Comparison of ENCODE assay signal across 29 mouse cellular contexts in genomic region chr7:123045146-123045545, GRCm38 (mm10).
DNase-seq lines count a peak whose midpoint lies in the region; ATAC-seq and TF ChIP-seq lines count a peak whose summit lies in the region.
"Had no signal": no experiment of that assay in that cellular context is flagged by ENCODE, and none has a peak within 500 bp of the region (broad histone marks: within the 10 kb centered on the region; RNA-seq: fewer than 3 reads in every experiment).

No protein-coding gene starts in this region.

- no peaks in the 10 kb centered on the region for H3K9me3 ChIP-seq in E14TG2a.4 (ENCODE audit: low read length)
- H3K9me3 ChIP-seq: embryonic facial prominence, embryonic 13.5 days; hindbrain, embryonic 15.5 days; liver, embryonic 15.5 days; midbrain, embryonic 13.5 days; neural tube, embryonic 15.5 days had no signal

- H3K27ac ChIP-seq in heart, adult 2 months: no peak overlapping the region
- no peak overlapping the region for H3K27ac ChIP-seq in left cerebral cortex, adult 2 months
- H3K27ac ChIP-seq: embryonic facial prominence, embryonic 13.5 days; forebrain, embryonic 10.5 days; hindbrain, embryonic 15.5 days; liver, embryonic 15.5 days; midbrain, embryonic 13.5 days; neural tube, embryonic 15.5 days had no signal

- intact Hi-C loops in heart, adult 2 months (cut with DNase I): loop anchor here (5.0 kb wide), 1 partner anchor 77 kb away; the partner anchor contains the start of gene Tnrc6a
- intact Hi-C loops in left cerebral cortex, adult 2 months (cut with DNase I): no loop called here
- intact Hi-C loops in left cerebral cortex, postnatal 14 days (cut with DNase I): no loop called here

- H3K27me3 ChIP-seq in heart, adult 2 months (ENCODE audit: control insufficient read depth, insufficient read depth, low read length): no peaks in the 10 kb centered on the region
- H3K27me3 ChIP-seq in E14TG2a.4 (ENCODE audit: insufficient read depth, low read length) (no peaks in the 10 kb centered on the region), Patski (no peaks in the 10 kb centered on the region)
- H3K27me3 ChIP-seq: embryonic facial prominence, embryonic 13.5 days; hindbrain, embryonic 15.5 days; liver, embryonic 15.5 days; midbrain, embryonic 13.5 days; neural tube, embryonic 15.5 days had no signal

- POLR2A ChIA-PET in Patski (lab: Charles Lee): no interaction called here

- TF ChIP-seq POLR2A in heart, adult 2 months (IDR thresholded peaks at IDR 0.05; ENCODE audit: insufficient read depth, low read depth, low read length): no peak

- CTCF ChIA-PET in Patski (lab: Charles Lee): interaction anchor here (1.1 kb wide), 1 partner anchor 13 kb away, joined by 3 read pairs; no protein-coding TSS in a partner anchor

- TF ChIP-seq CTCF in heart, adult 2 months (IDR thresholded peaks at IDR 0.05): peak; percentile 36
- TF ChIP-seq CTCF in left cerebral cortex, adult 2 months (IDR thresholded peaks at IDR 0.05): peak; percentile 30
- peak; percentile 91 for TF ChIP-seq CTCF in E14TG2a.4 (conservative IDR thresholded peaks at IDR 0.05; ENCODE audit: low read length)
- TF ChIP-seq CTCF in Patski (IDR thresholded peaks at IDR 0.05): peak; percentile 33

- no peak for TF ChIP-seq EP300 in heart, adult 2 months (IDR thresholded peaks at IDR 0.05; ENCODE audit: insufficient read depth, low read depth, low read length)

- H3K36me3 ChIP-seq in heart, adult 2 months (ENCODE audit: control insufficient read depth, insufficient read depth, low read length): no peaks in the 10 kb centered on the region
- no peaks in the 10 kb centered on the region for H3K36me3 ChIP-seq in E14TG2a.4 (ENCODE audit: insufficient read depth, low read length)
- H3K36me3 ChIP-seq: embryonic facial prominence, embryonic 13.5 days; forebrain, embryonic 10.5 days; hindbrain, embryonic 15.5 days; liver, embryonic 15.5 days; midbrain, embryonic 13.5 days; neural tube, embryonic 15.5 days had no signal

- H3K79me2 ChIP-seq in heart, adult 2 months (replicated peaks; ENCODE audit: control insufficient read depth, insufficient read depth, low read length): no peaks in the 10 kb centered on the region

- no peak for ATAC-seq in Patski
- ATAC-seq: forebrain, embryonic 16.5 days; lung, postnatal 0 days; midbrain, embryonic 13.5 days had no signal

- in situ Hi-C loops in Patski (cut with MboI; ENCODE audit: low pct_unique_long_range_greater_than_20kb): no loop called here

- H3K4me1 ChIP-seq in heart, adult 2 months (ENCODE audit: control insufficient read depth, insufficient read depth, low read length): peaks cover 3% of the 10 kb centered on the region; the same call in 1 of the 2 replicates
- no peaks in the 10 kb centered on the region for H3K4me1 ChIP-seq in E14TG2a.4 (replicated peaks; ENCODE audit: low read depth, low read length)
- H3K4me1 ChIP-seq: forebrain, embryonic 10.5 days; liver, embryonic 15.5 days; midbrain, embryonic 13.5 days had no signal

- 96% methylated on average over 3 of the region's 3 CpGs for WGBS in heart, adult 2 months

- no peak for DNase-seq in heart, adult 2 months
- no peak for DNase-seq in heart, postnatal 4 days
- DNase-seq in left cerebral cortex, adult 2 months (ENCODE audit: extremely low spot score in 1 of 2, low spot score in 2 of 2): no peak
- DNase-seq in left cerebral cortex, postnatal 14 days (ENCODE audit: low spot score in 2 of 2): no peak
- DNase-seq in Patski (ENCODE audit: low read depth, low spot score): no peak
- no peak for DNase-seq in thymus, postnatal 25 days
- DNase-seq in spleen, postnatal 4 days (ENCODE audit: low spot score in 2 of 2): no peak
- DNase-seq: adrenal gland, postnatal 14 days; cerebellum, adult 11-12 months; cerebellum, adult 9-11 months; embryo, embryonic 11 days; gastrocnemius, postnatal 10 days; kidney, adult 18-20 months; kidney, postnatal 10 days; left cerebral cortex, postnatal 4 days; lung, postnatal 4 days; right cerebral cortex, postnatal 25 days; thymus, adult 2 months; thymus, postnatal 4 days had no signal

- no peak overlapping the region for H3K9ac ChIP-seq in heart, adult 2 months (ENCODE audit: low read depth, low read length)
- H3K9ac ChIP-seq: embryonic facial prominence, embryonic 13.5 days; hindbrain, embryonic 15.5 days; liver, embryonic 15.5 days; midbrain, embryonic 13.5 days; neural tube, embryonic 15.5 days had no signal

- H3K4me3 ChIP-seq in heart, adult 2 months: no peak overlapping the region
- no peak overlapping the region for H3K4me3 ChIP-seq in left cerebral cortex, adult 2 months
- H3K4me3 ChIP-seq in E14TG2a.4 (replicated peaks; ENCODE audit: low read length): no peak overlapping the region
- H3K4me3 ChIP-seq: embryonic facial prominence, embryonic 13.5 days; forebrain, embryonic 10.5 days; hindbrain, embryonic 15.5 days; liver, embryonic 15.5 days; megakaryocyte, embryonic 14.5 days; midbrain, embryonic 13.5 days; neural tube, embryonic 15.5 days had no signal

Comparison
In these comparisons a context has a peak if more than half of its experiments do, and no peak if none do; other contexts are left out.
1. CTCF ChIP-seq: peak in every context shown above with its lines; median percentile 91 in E14TG2a.4; 36 in heart, adult 2 months; 33 in Patski; 30 in left cerebral cortex, adult 2 months.